Mouse (Mus musculus) heart, postnatal 0 days (tissue): ENCODE data around the gene Mllt1.

Source experiments
- CTCF ChIP-seq: IDR thresholded peaks from 2 replicates; pipeline ENCODE4 v1.5.1; 2016; ENCODE audit warnings: antibody characterized with exemption, control low read depth, low read depth
- EP300 ChIP-seq: IDR thresholded peaks from 2 replicates; pipeline ENCODE4 v1.6.1; 2016; ENCODE audit warnings: antibody characterized with exemption, low read depth

DNA sequence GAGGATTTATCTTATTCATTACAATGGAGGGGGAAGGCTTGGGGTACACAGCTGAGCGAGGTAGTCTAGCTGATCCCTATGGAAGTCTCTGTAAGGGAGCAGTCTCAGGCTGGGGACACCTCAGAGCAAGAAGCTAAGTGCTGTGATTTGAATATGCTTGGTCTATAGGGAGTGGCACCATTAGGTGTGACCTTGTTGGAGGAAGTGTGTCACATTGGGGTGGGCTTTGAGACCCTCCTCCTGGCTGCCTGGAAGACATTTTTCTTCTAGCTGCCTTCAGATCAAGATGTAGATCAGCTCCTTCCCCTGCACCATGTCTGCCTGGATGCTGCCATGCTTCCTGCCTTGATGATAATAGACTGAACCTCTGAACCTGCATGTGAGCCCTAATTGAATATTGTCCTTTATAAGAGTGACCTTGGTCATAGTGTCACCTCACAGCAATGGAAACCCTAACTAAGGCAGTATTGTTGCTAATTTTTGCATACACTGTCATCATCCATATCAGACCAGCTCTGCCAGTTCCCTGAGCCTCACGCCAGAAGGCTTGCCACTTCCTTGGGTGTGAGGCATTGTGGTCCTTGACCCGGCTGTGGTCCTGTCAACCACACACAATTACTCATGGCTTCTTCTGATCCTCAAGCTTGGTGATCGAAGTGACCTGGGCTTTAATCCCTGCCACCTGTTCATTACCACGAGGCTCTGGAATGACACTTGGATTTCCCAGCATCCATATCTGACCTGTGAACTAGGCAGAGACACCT is 27.6 kb upstream of the Mllt1 start:
- TF ChIP-seq CTCF = no peak
- TF ChIP-seq EP300 = no peak
